Mouse (Mus musculus) midbrain, postnatal 0 days (tissue): ENCODE results near the gene Mbnl2. TPM values are rescaled to one million over a fixed set of nuclear protein-coding genes. Genes with fewer than 3 reads are reported as not detected.

Source experiments
- ATAC-seq: fragments of 200-750 bp; cut with Nextera tagmentation; 2 replicates; pipeline ENCODE4 v1.8.0; 2017; ENCODE audit warnings: moderate number of reproducible peaks, mild to moderate bottlenecking, moderate TSS enrichment, moderate library complexity; ENCODE audit not compliant: low FRiP score
- DNase-seq: peaks from one replicate; pipeline ENCODE4 v3.0.0-alpha.2; 2015; ENCODE audit warnings: low spot score
- H3K27ac ChIP-seq: fragments of 300-500 bp; sonication (generic); 2 replicates; pipeline ENCODE4 v1.5.1; 2014; ENCODE audit warnings: low read depth, mild to moderate bottlenecking, low read length, mixed read lengths
- H3K27me3 ChIP-seq: fragments of 300-500 bp; sonication (generic); 2 replicates; pipeline ENCODE4 v1.6.1; 2014; ENCODE audit warnings: low read length, control low read depth, mixed read lengths; ENCODE audit not compliant: insufficient read depth
- H3K36me3 ChIP-seq: fragments of 300-500 bp; sonication (generic); 2 replicates; pipeline ENCODE4 v1.6.1; 2014; ENCODE audit warnings: low read length, control low read depth, mixed read lengths; ENCODE audit not compliant: insufficient read depth
- H3K4me1 ChIP-seq: fragments of 300-500 bp; sonication (generic); 2 replicates; pipeline ENCODE4 v1.6.1; 2014; ENCODE audit warnings: mild to moderate bottlenecking, control low read depth, antibody characterized with exemption, low read length, mixed read lengths; ENCODE audit not compliant: insufficient read depth
- H3K4me2 ChIP-seq: fragments of 300-500 bp; sonication (generic); 2 replicates; pipeline ENCODE4 v1.6.1; 2014; ENCODE audit warnings: low read depth, mild to moderate bottlenecking, low read length, mixed read lengths; ENCODE audit not compliant: poor library complexity, severe bottlenecking
- H3K4me3 ChIP-seq: fragments of 300-500 bp; sonication (generic); 2 replicates; pipeline ENCODE4 v1.5.1; 2014; ENCODE audit warnings: low read depth, mild to moderate bottlenecking, low read length, moderate library complexity
- H3K9ac ChIP-seq: fragments of 300-500 bp; sonication (generic); replicated peaks from 2 replicates; pipeline ENCODE4 v1.6.1; 2014; ENCODE audit warnings: mild to moderate bottlenecking, low read length, moderate library complexity, mixed read lengths; ENCODE audit not compliant: poor library complexity, severe bottlenecking
- H3K9me3 ChIP-seq: fragments of 300-500 bp; sonication (generic); 2 replicates; pipeline ENCODE4 v1.6.1; 2016; ENCODE audit warnings: low read length, control low read depth
- CTCF ChIP-seq: IDR thresholded peaks from 2 replicates; pipeline ENCODE4 v1.5.1; 2016; ENCODE audit warnings: antibody characterized with exemption, mild to moderate bottlenecking
- WGBS: fragments of 180-500 bp; shearing (Covaris S2); extraction: QIAGEN DNeasy Blood & Tissue Kit; methylation state at CpG from one replicate; pipeline ENCODE4 v1.1.7; 2014; 5-methylcytosine and 5-hydroxymethylcytosine counted together
- polyA plus RNA-seq: library from polyadenylated mRNA; unstranded; fragments of >200 nt; fragmentation: Nextera tagmentation; extraction: Ambion mirVana; gene quantifications from 2 replicates; pipeline ENCODE4 v1.2.1, GENCODE M21; 2015
- total RNA-seq: library from RNA; depleted of rRNA; stranded (reverse); fragments of >200 nt; gene quantifications from 2 replicates; pipeline ENCODE4 v1.2.3, GENCODE M21; 2014

Mbnl2 gene
- total and polyA plus RNA-seq, 2 experiments from 2014 or later: 19.5 to 41.4 TPM

GRCm38 (mm10) chr14:120391701-120392100 is 116.2 kb downstream of the Mbnl2 start:
- 41% methylated on average over 10 of the region's 10 CpGs for WGBS
- H3K9me3 ChIP-seq: no peaks in the 10 kb centered on the region
- no peak; the same call in 1 of the 2 replicates for TF ChIP-seq CTCF
- H3K4me1 ChIP-seq: peaks cover 14% of the 10 kb centered on the region; the same call in 1 of the 2 replicates
- H3K27me3 ChIP-seq: no peaks in the 10 kb centered on the region
- peak; percentile 49; the same call in 1 of the 2 replicates for ATAC-seq
- DNase-seq: no peak
- no peak overlapping the region for H3K4me2 ChIP-seq
- no peak overlapping the region for H3K9ac ChIP-seq
- H3K27ac ChIP-seq: peak overlapping the region; percentile 33
- 0 out of 2 replicates have a peak, but pooled peaks cover 9% of the 10 kb centered on the region for H3K36me3 ChIP-seq
- no peak overlapping the region for H3K4me3 ChIP-seq

DNA sequence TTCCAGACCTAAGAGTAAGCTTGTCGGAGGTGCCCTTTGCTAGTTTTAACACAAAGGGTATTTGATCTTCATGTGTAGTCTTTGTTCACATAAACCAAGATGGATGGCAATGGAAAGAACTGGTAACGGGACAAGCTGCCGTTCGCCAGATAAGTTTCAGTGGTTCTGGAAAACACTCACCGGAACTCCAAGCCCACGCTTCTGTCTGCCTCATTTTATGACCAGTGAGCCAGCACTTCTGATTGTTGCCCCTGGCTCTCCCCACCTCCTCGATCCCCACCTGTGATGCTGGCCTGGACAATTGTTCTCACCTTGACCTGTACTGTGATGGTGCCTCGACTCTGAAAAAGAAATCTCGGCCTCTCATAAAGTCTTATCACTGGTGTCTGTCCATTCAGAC is 117.0 kb downstream of the Mbnl2 start:
- peaks cover 14% of the 10 kb centered on the region; the same call in 1 of the 2 replicates for H3K4me1 ChIP-seq
- 84% methylated on average over 9 of the region's 9 CpGs for WGBS
- H3K27me3 ChIP-seq: no peaks in the 10 kb centered on the region
- no peak overlapping the region for H3K4me2 ChIP-seq
- peak overlapping the region; percentile 33; the same call in 1 of the 2 replicates for H3K27ac ChIP-seq
- DNase-seq: no peak
- no peak for ATAC-seq
- H3K4me3 ChIP-seq: no peak overlapping the region
- no peak for TF ChIP-seq CTCF
- 0 out of 2 replicates have a peak, but pooled peaks cover 9% of the 10 kb centered on the region for H3K36me3 ChIP-seq
- H3K9ac ChIP-seq: no peak overlapping the region
- no peaks in the 10 kb centered on the region for H3K9me3 ChIP-seq

DNA sequence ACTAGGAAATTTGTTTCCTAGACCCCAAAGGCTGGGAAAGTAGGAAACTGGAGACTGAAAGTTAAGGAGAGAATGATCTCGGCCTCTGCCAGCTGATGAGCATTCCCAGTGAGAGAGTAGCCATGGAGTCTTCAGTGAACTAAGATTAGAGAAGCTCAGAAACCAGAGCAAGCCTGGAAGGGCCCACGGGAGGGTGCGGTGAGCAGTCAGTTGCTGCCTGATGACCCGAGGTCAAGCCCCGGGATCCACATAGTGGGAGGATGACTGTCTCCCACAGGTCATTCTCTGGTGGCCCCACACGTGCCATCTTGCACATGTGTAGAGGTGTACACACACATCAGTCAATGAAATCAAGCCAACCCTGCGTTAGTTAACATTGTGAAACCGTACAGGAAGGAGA is 118.0 kb downstream of the Mbnl2 start:
- Histone ChIP-seq H3K4me2 (no peak overlapping the region), H3K27me3 (no peaks in the 10 kb centered on the region), H3K36me3 (0 out of 2 replicates have a peak, but pooled peaks cover 9% of the 10 kb centered on the region), H3K4me3 (no peak overlapping the region), H3K4me1 (peaks cover 14% of the 10 kb centered on the region; the same call in 1 of the 2 replicates), H3K9me3 (no peaks in the 10 kb centered on the region), H3K9ac (no peak overlapping the region), H3K27ac (no peak overlapping the region)
- ATAC-seq (no peak), DNase-seq (no peak)
- no peak for TF ChIP-seq CTCF
- WGBS: 82% methylated on average over 8 of the region's 8 CpGs

- H3K27ac ChIP-seq: no peak overlapping the region
- ATAC-seq (no peak), DNase-seq (no peak)
- no peak for TF ChIP-seq CTCF
- H3K9me3 ChIP-seq: no peaks in the 10 kb centered on the region
- H3K4me1 ChIP-seq: peaks cover 11% of the 10 kb centered on the region; the same call in 1 of the 2 replicates
- no peak overlapping the region for H3K4me3 ChIP-seq
- H3K27me3 ChIP-seq: no peaks in the 10 kb centered on the region
- 32% methylated on average over 3 of the region's 3 CpGs for whole genome bisulfite sequencing
- 0 out of 2 replicates have a peak, but pooled peaks cover 9% of the 10 kb centered on the region for H3K36me3 ChIP-seq
- H3K9ac ChIP-seq: no peak overlapping the region
- H3K4me2 ChIP-seq: no peak overlapping the region
These were observed 118.7 kb downstream of the Mbnl2 start for GRCm38 (mm10) chr14:120394216-120394615.

GRCm38 (mm10) chr14:120394827-120395226 is 119.4 kb downstream of the Mbnl2 start:
- Histone ChIP-seq H3K27me3 (no peaks in the 10 kb centered on the region), H3K9me3 (no peaks in the 10 kb centered on the region), H3K36me3 (0 out of 2 replicates have a peak, but pooled peaks cover 9% of the 10 kb centered on the region), H3K9ac (no peak overlapping the region), H3K4me2 (no peak overlapping the region), H3K4me1 (peaks cover 7% of the 10 kb centered on the region; the same call in 1 of the 2 replicates), H3K4me3 (no peak overlapping the region), H3K27ac (no peak overlapping the region)
- DNase-seq: no peak
- WGBS: 79% methylated on average over 3 of the region's 3 CpGs
- no peak for TF ChIP-seq CTCF
- no peak for ATAC-seq

DNA sequence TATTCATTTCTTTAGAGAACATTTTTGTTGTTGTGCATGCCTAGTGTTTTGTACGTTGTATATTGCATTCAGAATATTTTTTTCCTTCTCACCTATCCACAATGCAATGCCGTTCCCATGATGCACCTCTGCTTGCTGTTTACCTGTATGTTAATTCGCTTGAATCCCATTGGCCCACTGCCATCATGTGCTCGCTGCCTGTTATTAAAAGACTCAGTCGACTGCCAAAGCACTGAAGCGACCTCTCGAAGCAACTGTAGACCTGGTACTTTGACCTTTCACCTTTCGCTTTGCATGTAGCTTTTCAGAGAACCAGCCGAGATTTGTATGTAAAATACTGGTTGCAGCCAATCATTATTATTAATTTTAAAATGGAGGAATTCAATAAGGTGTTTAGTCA is 120.0 kb downstream of the Mbnl2 start:
- ATAC-seq: no peak
- Histone ChIP-seq H3K36me3 (0 out of 2 replicates have a peak, but pooled peaks cover 3% of the 10 kb centered on the region), H3K27ac (no peak overlapping the region), H3K9me3 (no peaks in the 10 kb centered on the region), H3K27me3 (no peaks in the 10 kb centered on the region), H3K4me1 (peaks cover 7% of the 10 kb centered on the region; the same call in 1 of the 2 replicates), H3K4me3 (no peak overlapping the region), H3K9ac (no peak overlapping the region), H3K4me2 (no peak overlapping the region)
- no peak for DNase-seq
- no peak for TF ChIP-seq CTCF
- WGBS: 87% methylated on average over 9 of the region's 9 CpGs
